Mouse (Mus musculus) liver (tissue): ENCODE data around the gene Ly75.

Experiments used
- DNase-seq: peaks from one replicate; pipeline ENCODE4 v3.0.0-alpha.2; 2020; ENCODE audit warnings: mixed read lengths

Ly75 gene

GRCm38 (mm10) chr2:60370188-60370587 is 12.9 kb downstream of the Ly75 start:
- no peak for DNase-seq

GRCm38 (mm10) chr2:60369454-60369853 is 13.6 kb downstream of the Ly75 start:
- DNase-seq, result no peak

GRCm38 (mm10) chr2:60367871-60368270 is 15.2 kb downstream of the Ly75 start:
- no peak for DNase-seq

GRCm38 (mm10) chr2:60367204-60367603 is 15.9 kb downstream of the Ly75 start:
- no peak for DNase-seq

- DNase-seq, result no peak
Observed at GRCm38 (mm10) chr2:60365820-60366610, 17.1 kb downstream of the Ly75 start.

GRCm38 (mm10) chr2:60365138-60365775 is 17.8 kb downstream of the Ly75 start:
- no peak for DNase-seq

- no peak for DNase-seq
Observed at GRCm38 (mm10) chr2:60362146-60362545, 21.0 kb downstream of the Ly75 start.

- DNase-seq, result no peak
Observed at GRCm38 (mm10) chr2:60359796-60360195, 23.3 kb downstream of the Ly75 start.

- DNase-seq, result no peak
Observed at GRCm38 (mm10) chr2:60355388-60355683, 27.8 kb downstream of the Ly75 start.

GRCm38 (mm10) chr2:60354541-60355387 is 28.3 kb downstream of the Ly75 start:
- peak; percentile 33 for DNase-seq

- DNase-seq, result no peak
Observed at GRCm38 (mm10) chr2:60352296-60352695, 30.8 kb downstream of the Ly75 start.

GRCm38 (mm10) chr2:60351781-60352180 is 31.3 kb downstream of the Ly75 start:
- no peak for DNase-seq

GRCm38 (mm10) chr2:60347875-60348274 is 35.2 kb downstream of the Ly75 start:
- DNase-seq, result no peak

- no peak for DNase-seq
Observed at GRCm38 (mm10) chr2:60346531-60346930, 36.6 kb downstream of the Ly75 start.

GRCm38 (mm10) chr2:60345717-60346116 is 37.4 kb downstream of the Ly75 start:
- no peak for DNase-seq

- no peak for DNase-seq
Observed at GRCm38 (mm10) chr2:60343607-60344289, 39.4 kb downstream of the Ly75 start.

GRCm38 (mm10) chr2:60342107-60342880 is 40.8 kb downstream of the Ly75 start:
- DNase-seq, result no peak

GRCm38 (mm10) chr2:60337937-60338336 is 45.2 kb downstream of the Ly75 start:
- no peak for DNase-seq

- DNase-seq, result no peak
Observed at GRCm38 (mm10) chr2:60328641-60329040, 54.5 kb downstream of the Ly75 start.

GRCm38 (mm10) chr2:60327581-60327980 is 55.5 kb downstream of the Ly75 start:
- no peak for DNase-seq

- DNase-seq, result no peak
Observed at GRCm38 (mm10) chr2:60326948-60327347, 56.2 kb downstream of the Ly75 start.

- no peak for DNase-seq
Observed at GRCm38 (mm10) chr2:60323411-60323810, 59.7 kb downstream of the Ly75 start.
